Mouse (Mus musculus): Measurements from ENCODE around the gene Hand1. TPM values are rescaled to one million over a fixed set of nuclear protein-coding genes. Genes with fewer than 3 reads are reported as not detected.

Hand1 gene
- polyA plus RNA-seq, 1 experiment from 2014 or later = 0.16 TPM

GRCm38 (mm10) chr11:57800266-57800951 is 32.2 kb downstream of the Hand1 start:
- H3K27ac ChIP-seq (ENCODE audit: low read length) = peak overlapping the region; percentile 52
- H3K4me3 ChIP-seq (ENCODE audit: low read length) = peak overlapping the region; percentile 90
- no peaks in the 10 kb centered on the region for H3K36me3 ChIP-seq (ENCODE audit: control insufficient read depth, insufficient read depth, low read length)
- WGBS = 15% methylated on average over 22 of the region's 22 CpGs
- no peaks in the 10 kb centered on the region for H3K27me3 ChIP-seq (ENCODE audit: control insufficient read depth, insufficient read depth, low read depth, low read length)
- H3K4me2 ChIP-seq (ENCODE audit: low read depth, low read length) = peak overlapping the region; percentile 94
- H3K4me1 ChIP-seq (replicated peaks; ENCODE audit: control insufficient read depth, insufficient read depth, low read length) = peaks cover 19% of the 10 kb centered on the region
- no peaks in the 10 kb centered on the region for H3K9me3 ChIP-seq (ENCODE audit: control insufficient read depth, low read length)
- peak overlapping the region; percentile 92 for H3K9ac ChIP-seq (ENCODE audit: low read length)
- no peak for ATAC-seq (ENCODE audit: low read depth)

- no peak overlapping the region for H3K4me2 ChIP-seq (ENCODE audit: low read depth, low read length)
- peaks cover 19% of the 10 kb centered on the region for H3K4me1 ChIP-seq (replicated peaks; ENCODE audit: control insufficient read depth, insufficient read depth, low read length)
- no peak for ATAC-seq (ENCODE audit: low read depth)
- WGBS = 68% methylated on average over 10 of the region's 10 CpGs
- no peaks in the 10 kb centered on the region for H3K36me3 ChIP-seq (ENCODE audit: control insufficient read depth, insufficient read depth, low read length)
- no peak overlapping the region for H3K9ac ChIP-seq (ENCODE audit: low read length)
- no peaks in the 10 kb centered on the region for H3K27me3 ChIP-seq (ENCODE audit: control insufficient read depth, insufficient read depth, low read depth, low read length)
- no peak overlapping the region for H3K4me3 ChIP-seq (ENCODE audit: low read length)
- no peak overlapping the region for H3K27ac ChIP-seq (ENCODE audit: low read length)
- H3K9me3 ChIP-seq (ENCODE audit: control insufficient read depth, low read length) = no peaks in the 10 kb centered on the region
These were observed 33.2 kb downstream of the Hand1 start for GRCm38 (mm10) chr11:57799456-57799855.

GRCm38 (mm10) chr11:57797828-57798227 is 34.8 kb downstream of the Hand1 start:
- Histone ChIP-seq H3K4me2 (ENCODE audit: low read depth, low read length) (no peak overlapping the region), H3K4me1 (replicated peaks; ENCODE audit: control insufficient read depth, insufficient read depth, low read length) (peaks cover 11% of the 10 kb centered on the region)
- 84% methylated on average over 8 of the region's 9 CpGs for WGBS

GRCm38 (mm10) chr11:57795086-57795485 is 37.5 kb downstream of the Hand1 start:
- Histone ChIP-seq H3K4me2 (ENCODE audit: low read depth, low read length) (no peak overlapping the region), H3K4me3 (ENCODE audit: low read length) (no peak overlapping the region), H3K4me1 (replicated peaks; ENCODE audit: control insufficient read depth, insufficient read depth, low read length) (peaks cover 2% of the 10 kb centered on the region), H3K9ac (ENCODE audit: low read length) (no peak overlapping the region), H3K27me3 (ENCODE audit: control insufficient read depth, insufficient read depth, low read depth, low read length) (no peaks in the 10 kb centered on the region), H3K9me3 (ENCODE audit: control insufficient read depth, low read length) (no peaks in the 10 kb centered on the region), H3K27ac (ENCODE audit: low read length) (no peak overlapping the region), H3K36me3 (ENCODE audit: control insufficient read depth, insufficient read depth, low read length) (no peaks in the 10 kb centered on the region)
- WGBS = 32% methylated on average over 6 of the region's 6 CpGs
- no peak for ATAC-seq (ENCODE audit: low read depth)

More at GRCm38 (mm10) chr11:57797828-57798227, 34.8 kb downstream of the Hand1 start:
- Histone ChIP-seq H3K9ac (ENCODE audit: low read length) (no peak overlapping the region), H3K27me3 (ENCODE audit: control insufficient read depth, insufficient read depth, low read depth, low read length) (no peaks in the 10 kb centered on the region), H3K9me3 (ENCODE audit: control insufficient read depth, low read length) (no peaks in the 10 kb centered on the region), H3K4me3 (ENCODE audit: low read length) (no peak overlapping the region), H3K36me3 (ENCODE audit: control insufficient read depth, insufficient read depth, low read length) (no peaks in the 10 kb centered on the region), H3K27ac (ENCODE audit: low read length) (no peak overlapping the region)
- ATAC-seq (ENCODE audit: low read depth) = no peak

- no peaks in the 10 kb centered on the region for H3K9me3 ChIP-seq (ENCODE audit: control insufficient read depth, low read length)
- no peaks in the 10 kb centered on the region for H3K27me3 ChIP-seq (ENCODE audit: control insufficient read depth, insufficient read depth, low read depth, low read length)
- 28% methylated on average over 21 of the region's 21 CpGs for WGBS
- no peaks in the 10 kb centered on the region for H3K4me1 ChIP-seq (replicated peaks; ENCODE audit: control insufficient read depth, insufficient read depth, low read length)
- H3K4me2 ChIP-seq (ENCODE audit: low read depth, low read length) = no peak overlapping the region
- H3K4me3 ChIP-seq (ENCODE audit: low read length) = no peak overlapping the region
- no peaks in the 10 kb centered on the region for H3K36me3 ChIP-seq (ENCODE audit: control insufficient read depth, insufficient read depth, low read length)
- no peak for ATAC-seq (ENCODE audit: low read depth)
- H3K27ac ChIP-seq (ENCODE audit: low read length) = no peak overlapping the region
- H3K9ac ChIP-seq (ENCODE audit: low read length) = no peak overlapping the region
These were observed 41.6 kb downstream of the Hand1 start for GRCm38 (mm10) chr11:57790866-57791535.

GRCm38 (mm10) chr11:57787913-57788312 is 44.7 kb downstream of the Hand1 start:
- no peak for ATAC-seq (ENCODE audit: low read depth)
- H3K9ac ChIP-seq (ENCODE audit: low read length) = no peak overlapping the region
- WGBS = 33% methylated on average over 3 of the region's 3 CpGs

GRCm38 (mm10) chr11:57786616-57787418 is 45.8 kb downstream of the Hand1 start:
- Histone ChIP-seq H3K27me3 (ENCODE audit: control insufficient read depth, insufficient read depth, low read depth, low read length) (no peaks in the 10 kb centered on the region), H3K4me1 (replicated peaks; ENCODE audit: control insufficient read depth, insufficient read depth, low read length) (no peaks in the 10 kb centered on the region), H3K9me3 (ENCODE audit: control insufficient read depth, low read length) (no peaks in the 10 kb centered on the region), H3K36me3 (ENCODE audit: control insufficient read depth, insufficient read depth, low read length) (no peaks in the 10 kb centered on the region), H3K4me3 (ENCODE audit: low read length) (no peak overlapping the region), H3K4me2 (ENCODE audit: low read depth, low read length) (no peak overlapping the region), H3K27ac (ENCODE audit: low read length) (no peak overlapping the region), H3K9ac (ENCODE audit: low read length) (no peak overlapping the region)
- WGBS = 51% methylated on average over 18 of the region's 18 CpGs
- ATAC-seq (ENCODE audit: low read depth) = no peak

More at GRCm38 (mm10) chr11:57787913-57788312, 44.7 kb downstream of the Hand1 start:
- no peaks in the 10 kb centered on the region for H3K36me3 ChIP-seq (ENCODE audit: control insufficient read depth, insufficient read depth, low read length)
- H3K4me3 ChIP-seq (ENCODE audit: low read length) = no peak overlapping the region
- H3K4me1 ChIP-seq (replicated peaks; ENCODE audit: control insufficient read depth, insufficient read depth, low read length) = no peaks in the 10 kb centered on the region
- H3K27me3 ChIP-seq (ENCODE audit: control insufficient read depth, insufficient read depth, low read depth, low read length) = no peaks in the 10 kb centered on the region
- H3K4me2 ChIP-seq (ENCODE audit: low read depth, low read length) = no peak overlapping the region
- no peaks in the 10 kb centered on the region for H3K9me3 ChIP-seq (ENCODE audit: control insufficient read depth, low read length)
- H3K27ac ChIP-seq (ENCODE audit: low read length) = no peak overlapping the region

GRCm38 (mm10) chr11:57779824-57780223 is 52.8 kb downstream of the Hand1 start:
- Histone ChIP-seq H3K4me1 (replicated peaks; ENCODE audit: control insufficient read depth, insufficient read depth, low read length) (no peaks in the 10 kb centered on the region), H3K9ac (ENCODE audit: low read length) (no peak overlapping the region), H3K4me2 (ENCODE audit: low read depth, low read length) (no peak overlapping the region), H3K27ac (ENCODE audit: low read length) (no peak overlapping the region), H3K4me3 (ENCODE audit: low read length) (no peak overlapping the region), H3K27me3 (ENCODE audit: control insufficient read depth, insufficient read depth, low read depth, low read length) (no peaks in the 10 kb centered on the region), H3K9me3 (ENCODE audit: control insufficient read depth, low read length) (no peaks in the 10 kb centered on the region), H3K36me3 (ENCODE audit: control insufficient read depth, insufficient read depth, low read length) (no peaks in the 10 kb centered on the region)
- no peak for ATAC-seq (ENCODE audit: low read depth)
- WGBS = 82% methylated on average over 14 of the region's 14 CpGs
